Mouse (Mus musculus): Measurements from ENCODE around the gene Adcy7.

Gene Adcy7

GRCm38 (mm10) chr8:88299907-88300603 lies 27.9 kb downstream of the Adcy7 start:
- DNase-seq (ENCODE audit: low read depth, low spot score), result no peak

DNA sequence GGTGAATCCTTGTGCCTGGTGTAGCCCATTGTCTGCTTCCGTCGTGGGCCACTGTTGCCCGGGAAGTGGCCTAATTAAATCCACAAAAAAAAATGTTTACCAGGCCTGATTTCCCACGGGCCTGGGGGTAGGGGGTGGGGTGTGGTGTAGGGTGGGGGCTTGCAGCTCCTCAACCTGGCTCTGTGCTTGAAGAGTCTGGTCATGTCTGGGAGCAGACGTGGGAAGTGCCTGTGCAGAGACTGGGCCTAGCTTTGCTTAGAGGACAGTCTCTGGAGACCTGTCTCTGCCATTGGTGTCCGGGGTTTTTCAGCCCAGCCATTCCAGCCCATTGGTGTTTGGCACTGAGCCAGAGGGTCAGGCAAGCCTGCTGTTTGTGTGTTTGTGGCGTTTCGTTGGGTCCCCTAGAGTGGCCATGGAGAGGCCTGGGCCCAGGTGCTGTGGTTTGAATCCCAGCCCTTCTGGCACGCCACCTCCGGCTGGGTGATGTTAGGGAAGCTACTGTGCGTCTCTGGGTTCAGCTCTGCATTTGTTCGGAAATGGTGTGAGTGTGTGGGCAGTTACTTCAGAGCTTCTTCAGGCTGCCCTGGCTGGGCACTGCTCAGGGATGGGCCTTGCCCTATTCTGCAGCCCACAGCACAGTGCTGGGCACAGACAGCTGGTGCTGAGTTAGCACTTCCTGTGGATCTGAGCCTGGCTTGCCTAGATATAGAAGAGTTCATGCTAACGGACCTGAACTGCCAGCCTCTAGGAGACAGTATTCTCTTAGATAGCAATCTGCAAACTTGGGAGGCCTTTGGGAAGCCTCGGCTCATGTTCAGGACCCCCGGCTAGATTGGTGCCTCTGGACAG lies 29.6 kb downstream of the Adcy7 start:
- DNase-seq (ENCODE audit: low read depth, low spot score), result no peak

GRCm38 (mm10) chr8:88305814-88306213 lies 33.6 kb downstream of the Adcy7 start:
- peak; percentile 60 for DNase-seq (ENCODE audit: low read depth, low spot score)

DNA sequence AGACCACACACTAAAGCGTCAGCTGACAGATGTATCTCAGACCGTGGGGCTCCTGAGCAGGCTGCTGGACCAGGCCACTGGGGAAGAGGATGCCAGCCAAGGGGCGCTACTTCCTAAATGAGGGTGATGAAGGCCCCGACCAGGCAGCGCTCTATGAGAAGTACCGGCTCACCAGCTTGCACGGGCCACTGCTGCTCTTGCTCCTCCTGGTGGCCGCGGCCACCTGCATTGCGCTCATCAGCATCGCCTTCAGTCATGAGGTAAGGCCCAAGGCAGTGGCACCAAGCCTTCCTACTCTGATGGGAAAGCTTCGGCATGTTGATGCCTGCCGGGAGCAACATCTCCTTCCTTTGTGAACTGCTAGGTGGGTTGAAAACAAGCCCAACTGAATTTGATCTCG lies 34.3 kb downstream of the Adcy7 start:
- peak; percentile 68 for DNase-seq (ENCODE audit: low read depth, low spot score)

- DNase-seq (ENCODE audit: low read depth, low spot score), result no peak
Measured at GRCm38 (mm10) chr8:88307736-88308135, 35.5 kb downstream of the Adcy7 start.

DNA sequence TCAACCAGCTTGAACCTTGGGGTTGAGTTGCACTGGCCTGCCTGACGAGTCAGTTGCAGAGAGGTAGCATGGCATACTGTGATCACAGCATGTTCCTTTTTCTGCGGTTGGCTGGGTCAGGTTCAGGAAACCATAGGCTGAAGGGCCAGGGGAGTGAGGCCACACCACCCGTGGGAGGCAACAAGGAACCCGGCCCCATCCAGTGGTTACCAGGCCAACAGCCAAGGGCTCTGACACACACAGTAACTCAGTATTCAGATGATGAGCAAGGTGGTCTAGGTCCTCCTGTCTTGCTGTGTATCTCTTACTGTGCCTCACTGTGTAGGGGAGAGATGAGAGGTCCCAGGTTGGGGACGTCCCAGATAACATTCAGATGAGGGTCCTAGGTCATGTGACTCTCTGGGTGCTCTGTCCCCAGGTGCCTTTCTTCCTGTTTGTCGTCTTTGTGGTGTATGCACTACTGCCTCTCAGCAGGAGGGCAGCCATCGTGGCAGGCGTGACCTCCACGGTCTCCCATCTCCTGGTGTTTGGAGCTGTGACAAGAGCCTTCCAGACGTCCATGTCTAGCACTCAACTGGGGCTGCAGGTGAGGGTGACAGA lies 37.2 kb downstream of the Adcy7 start:
- DNase-seq (ENCODE audit: low read depth, low spot score), result no peak

GRCm38 (mm10) chr8:88309881-88310280 lies 37.7 kb downstream of the Adcy7 start:
- DNase-seq (ENCODE audit: low read depth, low spot score), result no peak

GRCm38 (mm10) chr8:88310286-88310685 lies 38.1 kb downstream of the Adcy7 start:
- DNase-seq (ENCODE audit: low read depth, low spot score), result no peak

- no peak for DNase-seq (ENCODE audit: low read depth, low spot score)
Measured at GRCm38 (mm10) chr8:88312966-88313365, 40.8 kb downstream of the Adcy7 start.

DNA sequence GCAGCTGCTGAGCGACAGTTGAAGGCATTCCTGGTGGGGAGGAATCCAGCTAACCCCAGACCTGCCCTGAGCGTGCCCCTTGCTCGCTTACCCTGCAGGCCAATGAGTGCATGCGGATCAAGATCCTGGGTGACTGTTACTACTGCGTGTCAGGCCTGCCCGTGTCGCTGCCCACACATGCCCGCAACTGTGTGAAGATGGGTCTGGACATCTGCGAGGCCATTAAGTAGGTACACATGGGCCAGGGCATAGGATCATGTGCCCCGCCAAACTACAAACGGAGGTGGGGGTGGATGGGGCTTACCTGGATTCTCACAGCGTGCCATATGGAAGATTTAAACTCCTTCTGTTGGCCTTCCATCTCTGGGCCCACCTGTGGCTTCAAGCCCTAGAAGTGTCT lies 41.8 kb downstream of the Adcy7 start:
- DNase-seq (ENCODE audit: low read depth, low spot score), result no peak

DNA sequence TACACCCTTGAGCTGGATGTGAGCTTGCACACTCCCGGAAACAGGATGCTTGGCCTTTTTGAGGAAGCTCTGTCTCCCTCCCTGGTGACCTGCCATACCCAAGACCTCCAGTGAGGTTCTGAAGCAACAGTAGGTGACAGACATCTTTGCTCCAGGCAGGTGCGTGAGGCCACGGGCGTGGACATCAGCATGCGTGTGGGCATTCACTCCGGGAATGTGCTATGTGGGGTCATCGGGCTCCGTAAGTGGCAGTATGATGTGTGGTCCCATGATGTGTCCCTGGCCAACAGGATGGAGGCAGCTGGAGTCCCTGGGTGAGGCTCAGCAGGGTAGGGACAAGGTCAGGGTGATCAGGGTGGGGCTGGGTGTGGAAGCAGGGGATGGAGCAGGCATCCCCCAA lies 43.1 kb downstream of the Adcy7 start:
- DNase-seq (ENCODE audit: low read depth, low spot score), result no peak

GRCm38 (mm10) chr8:88316139-88316931 lies 44.1 kb downstream of the Adcy7 start:
- DNase-seq (ENCODE audit: low read depth, low spot score), result no peak

DNA sequence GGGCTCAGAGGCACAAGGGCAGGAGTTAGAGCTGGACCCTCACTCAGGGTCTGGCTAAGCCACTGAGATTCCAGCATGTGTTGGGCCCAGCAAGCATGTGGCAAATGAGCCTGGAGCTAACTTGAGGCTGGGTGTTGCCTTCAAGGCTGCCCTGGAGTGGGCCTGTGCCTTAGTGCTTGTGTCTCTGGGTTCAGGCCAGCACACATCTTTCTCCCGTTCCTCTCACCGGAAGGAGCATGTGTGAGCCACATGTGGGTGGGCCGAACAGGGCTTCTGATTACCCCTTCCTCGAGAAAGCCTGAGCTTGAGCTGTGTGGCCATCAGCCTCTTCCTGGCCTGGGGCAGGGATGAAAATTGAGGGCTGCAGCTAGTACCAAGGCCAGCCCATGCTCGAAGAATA lies 45.1 kb downstream of the Adcy7 start:
- DNase-seq (ENCODE audit: low read depth, low spot score), result no peak

- DNase-seq (ENCODE audit: low read depth, low spot score), result no peak
Measured at GRCm38 (mm10) chr8:88318151-88318550, 45.9 kb downstream of the Adcy7 start.

DNA sequence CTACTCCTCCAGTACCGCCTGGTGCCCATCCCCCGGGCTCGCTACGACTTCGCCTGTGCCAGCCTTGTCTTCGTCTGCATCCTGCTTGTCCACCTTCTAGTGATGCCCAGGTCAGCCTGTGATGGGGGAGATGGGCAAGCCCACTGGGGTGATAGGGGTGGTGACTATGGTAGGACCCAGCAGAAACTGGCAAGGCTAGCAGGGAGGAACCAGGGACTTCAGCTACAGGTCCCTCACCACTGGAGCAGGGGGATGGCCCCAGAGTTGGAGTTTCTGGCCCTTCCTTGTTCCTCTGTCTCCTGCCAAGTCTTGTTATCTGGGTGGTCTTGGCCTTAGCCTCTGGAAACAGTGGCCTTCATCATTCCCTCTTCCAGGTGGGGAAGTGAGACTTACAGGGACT lies 47.9 kb downstream of the Adcy7 start:
- DNase-seq (ENCODE audit: low read depth, low spot score), result no peak

DNA sequence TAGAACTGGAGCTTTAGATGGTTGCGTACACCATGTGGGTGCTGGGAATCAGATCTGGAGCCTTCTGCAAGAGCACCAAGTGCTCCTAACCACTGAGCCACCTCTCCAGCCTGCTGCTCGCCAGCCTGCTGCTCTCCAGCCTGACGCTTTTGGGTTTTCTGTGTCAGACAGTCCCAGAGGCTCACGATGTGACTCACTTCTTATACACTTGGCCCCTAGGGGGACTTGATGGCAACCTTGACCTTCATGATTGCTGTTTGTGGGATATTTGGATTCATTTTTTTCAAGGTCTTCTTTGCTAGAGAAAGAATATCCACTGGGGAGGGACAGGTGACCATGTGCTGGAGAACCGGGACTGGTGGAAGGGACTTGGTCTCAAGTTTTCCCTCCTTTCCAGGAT lies 49.2 kb downstream of the Adcy7 start:
- no peak for DNase-seq (ENCODE audit: low read depth, low spot score)

DNA sequence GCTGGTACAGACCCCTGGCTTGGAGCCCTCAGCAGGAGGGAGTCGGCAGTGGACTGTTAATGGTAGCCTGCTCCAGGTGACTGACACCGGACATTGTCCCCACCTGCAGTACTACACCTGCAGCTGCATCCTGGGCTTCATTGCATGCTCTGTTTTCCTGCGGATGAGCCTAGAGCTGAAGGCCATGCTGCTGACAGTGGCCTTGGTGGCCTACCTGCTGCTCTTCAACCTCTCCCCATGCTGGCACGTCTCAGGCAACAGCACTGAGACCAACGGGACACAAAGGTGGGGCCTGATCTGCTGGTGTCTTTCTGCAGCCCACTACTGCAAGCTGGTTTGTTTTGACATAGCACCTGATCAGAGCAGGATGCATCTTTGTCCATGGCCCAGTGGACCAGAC lies 51.3 kb downstream of the Adcy7 start:
- DNase-seq (ENCODE audit: low read depth, low spot score), result no peak

- no peak for DNase-seq (ENCODE audit: low read depth, low spot score)
Measured at GRCm38 (mm10) chr8:88324760-88325159, 52.6 kb downstream of the Adcy7 start.

DNA sequence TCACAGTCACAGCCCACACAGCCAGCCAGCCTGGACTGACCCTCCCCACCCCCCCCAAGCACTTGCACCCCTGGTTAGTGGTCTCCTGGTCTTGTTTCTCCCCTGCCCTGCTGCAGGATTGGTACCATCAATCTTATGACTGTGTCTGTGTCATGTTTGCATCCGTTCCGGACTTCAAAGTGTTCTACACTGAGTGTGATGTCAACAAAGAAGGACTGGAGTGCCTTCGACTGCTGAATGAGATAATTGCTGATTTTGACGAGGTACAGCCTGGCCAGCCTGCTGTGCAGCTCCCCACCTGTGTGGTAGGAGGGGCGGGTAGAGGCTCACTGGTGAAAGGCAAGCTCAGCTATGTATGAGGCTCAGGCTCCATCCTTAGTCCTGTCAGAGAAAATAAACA lies 53.0 kb downstream of the Adcy7 start:
- no peak for DNase-seq (ENCODE audit: low read depth, low spot score)

GRCm38 (mm10) chr8:88325795-88326194 lies 53.6 kb downstream of the Adcy7 start:
- no peak for DNase-seq (ENCODE audit: low read depth, low spot score)

GRCm38 (mm10) chr8:88326328-88326727 lies 54.1 kb downstream of the Adcy7 start:
- DNase-seq (ENCODE audit: low read depth, low spot score), result no peak

DNA sequence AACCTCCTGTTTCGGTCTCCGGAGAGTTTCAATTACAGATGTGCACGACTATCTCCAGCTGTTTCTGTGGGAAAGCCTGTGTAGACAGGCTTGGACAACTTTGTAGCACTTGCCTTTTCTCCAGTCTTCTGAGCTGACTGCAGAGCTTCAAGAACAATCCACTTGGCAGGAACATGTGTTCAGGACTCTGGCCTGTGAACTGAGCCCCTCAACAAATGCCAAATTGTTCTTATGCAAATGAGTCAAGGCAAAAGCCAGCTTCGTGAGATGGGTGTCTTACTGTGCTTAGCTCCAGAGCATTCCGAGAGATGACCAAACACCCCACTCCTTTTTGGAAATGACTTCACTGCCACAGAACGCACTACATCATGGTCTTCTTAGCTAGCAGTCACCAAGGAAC lies 56.5 kb downstream of the Adcy7 start:
- no peak for DNase-seq (ENCODE audit: low read depth, low spot score)

Data from CD4-positive, CD25-positive, alpha-beta regulatory T cell, adult 2 months (primary cell).